Mouse (Mus musculus) lung, adult 2 months (tissue): ENCODE measurements around the gene Dcp1a.

Experiments used
- CTCF ChIP-seq: fragments of 200-500 bp; IDR thresholded peaks from 2 replicates; pipeline ENCODE4 v1.5.1; 2011; ENCODE audit warnings: mild to moderate bottlenecking, low read length, control low read depth; ENCODE audit not compliant: insufficient read depth
- POLR2A ChIP-seq: fragments of 200-500 bp; IDR thresholded peaks from 2 replicates; pipeline ENCODE4 v1.6.1; 2011; ENCODE audit warnings: low read depth, mild to moderate bottlenecking, control low read depth, low read length, borderline replicate concordance; ENCODE audit errors: extremely low read depth

DNA sequence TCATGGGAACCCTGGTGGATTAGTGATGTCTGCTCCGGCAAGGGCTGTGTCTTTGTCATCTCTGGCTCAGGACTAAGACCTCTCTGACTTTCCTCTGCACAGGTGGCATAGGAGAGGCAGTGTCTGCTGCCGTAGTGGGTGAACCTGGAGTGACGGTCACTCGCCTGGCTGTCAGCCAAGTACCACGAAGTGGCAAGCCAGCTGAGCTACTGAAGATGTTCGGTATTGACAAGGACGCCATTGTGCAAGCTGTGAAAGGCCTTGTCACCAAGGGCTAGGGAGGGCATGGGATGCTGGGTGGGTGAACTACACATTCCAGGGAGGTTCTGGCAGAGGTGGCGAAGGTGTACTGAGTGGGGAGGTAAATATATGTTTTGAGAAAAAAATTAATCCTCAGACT is 93.9 kb downstream of the Dcp1a start:
- no peak for TF ChIP-seq CTCF
- no peak for TF ChIP-seq POLR2A
